Mouse (Mus musculus): Measurements from ENCODE around the gene Gm49387.

Gene Gm49387

DNA sequence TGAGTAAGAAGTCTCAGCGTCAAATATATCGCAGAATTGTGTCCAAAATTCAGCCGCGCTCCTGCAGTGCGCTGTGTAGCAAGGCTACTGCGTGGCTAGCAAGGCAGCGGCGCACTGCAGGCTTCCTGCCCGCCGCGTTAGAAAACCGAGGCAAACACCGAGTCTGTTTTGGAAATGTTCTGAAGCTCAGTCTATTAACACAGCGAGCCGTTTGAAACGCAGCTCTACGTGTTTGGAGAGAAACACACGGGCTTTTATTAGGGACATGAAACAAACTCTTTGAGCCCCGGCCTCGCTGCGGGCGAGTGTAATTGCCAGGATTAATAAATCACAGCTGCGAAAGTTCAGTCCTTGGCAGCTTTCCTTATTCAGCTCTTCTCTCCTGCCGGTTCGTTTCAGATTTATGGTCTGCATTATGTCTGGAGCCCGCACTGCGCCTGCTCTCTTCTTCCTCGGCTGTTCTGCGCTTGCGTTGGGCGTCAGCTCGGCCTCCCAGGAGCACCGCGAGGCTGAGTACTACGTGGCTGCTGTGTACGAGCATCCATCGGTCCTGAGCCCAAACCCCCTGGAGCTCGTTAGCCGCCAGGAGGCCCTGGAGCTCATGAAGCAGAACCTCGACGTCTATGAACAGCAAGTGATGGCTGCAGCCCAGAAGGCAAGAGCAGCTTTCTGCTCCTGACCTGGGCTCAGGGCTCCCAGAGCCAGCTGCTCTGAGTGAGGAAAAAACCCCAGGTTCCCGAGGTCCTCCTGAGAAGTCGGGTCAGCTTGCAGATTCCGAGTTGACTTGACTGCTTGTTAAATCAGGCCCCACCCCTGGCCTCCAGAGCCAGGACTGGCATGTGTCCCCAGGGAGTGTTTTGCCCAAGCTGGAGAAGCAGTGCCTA is 21.2 kb upstream of the Gm49387 start:
- DNase-seq (ENCODE audit: low spot score in 2 of 2): peak; percentile 83 to 86

DNA sequence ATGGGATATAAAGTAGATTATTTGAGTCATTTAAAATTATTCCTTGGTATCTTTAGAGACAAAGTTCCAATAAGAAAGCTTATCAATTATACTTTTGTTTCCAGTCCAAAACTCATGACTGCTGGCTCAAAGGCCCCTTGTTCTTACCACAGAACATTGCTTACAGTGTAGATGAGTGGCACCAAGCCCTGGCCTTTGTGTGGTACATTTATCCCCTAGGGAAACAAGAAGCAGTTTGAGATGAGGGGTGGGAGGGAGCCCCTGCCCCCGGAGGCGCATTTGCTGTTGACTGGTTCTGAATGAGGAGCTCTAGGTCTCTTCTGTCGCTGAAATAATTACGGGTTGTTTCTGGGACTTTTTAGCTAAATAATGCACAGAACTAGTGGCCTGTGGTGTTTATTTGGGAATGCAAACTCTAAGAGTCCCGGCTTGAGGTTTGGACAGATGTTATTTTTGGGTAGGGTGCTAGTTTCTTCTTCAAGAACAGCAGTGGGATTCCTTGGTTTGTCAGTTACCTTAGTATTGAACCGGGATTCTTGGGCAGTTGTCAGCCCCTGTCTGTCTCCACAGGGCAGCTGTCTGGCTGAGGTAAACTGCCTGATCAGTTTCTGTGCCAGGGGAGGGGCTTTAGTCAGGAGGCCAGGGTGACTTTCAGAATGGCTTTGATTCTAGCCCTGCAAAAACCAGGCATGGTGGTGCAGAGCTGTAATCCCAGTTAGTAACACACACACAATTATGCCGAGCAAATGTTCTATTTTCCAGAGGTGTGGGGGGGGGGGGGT is 19.8 kb upstream of the Gm49387 start:
- no peak for DNase-seq (ENCODE audit: low spot score in 2 of 2)

DNA sequence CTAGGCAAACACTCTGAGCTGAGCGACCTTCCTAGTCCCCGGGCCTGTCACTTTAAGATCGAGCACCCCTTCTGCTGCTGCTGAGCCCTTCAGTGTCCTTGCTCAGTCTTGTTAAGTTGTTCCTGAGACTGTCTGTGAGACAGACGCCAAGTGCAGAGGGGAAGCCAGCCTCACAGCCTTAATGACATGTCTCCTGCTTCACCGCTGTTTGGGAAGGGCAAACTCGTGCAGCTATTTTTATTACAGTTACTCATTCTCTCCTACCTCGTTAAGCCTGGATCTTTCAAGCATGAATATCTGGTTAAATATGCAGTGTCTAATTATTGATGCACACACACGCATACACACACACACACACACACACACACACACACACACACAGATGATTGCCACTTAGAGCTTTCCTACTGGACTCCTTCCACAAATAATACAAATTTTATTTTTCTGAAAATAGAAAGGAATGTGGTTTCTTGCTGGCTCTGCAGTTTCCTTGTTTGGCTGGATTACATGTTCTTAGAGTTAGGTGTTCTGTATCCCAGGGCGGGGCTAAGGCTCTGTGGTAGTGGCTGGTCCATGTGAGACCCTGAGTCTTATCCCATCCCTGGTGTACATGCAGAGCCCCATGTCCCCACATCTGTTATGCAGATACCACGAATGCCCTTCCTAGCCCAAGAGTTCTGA is 19.0 kb upstream of the Gm49387 start:
- DNase-seq (ENCODE audit: low spot score in 2 of 2): no peak

- no peak for DNase-seq (ENCODE audit: low spot score in 2 of 2)
Measured at GRCm38 (mm10) chr14:31658126-31658680, 17.5 kb upstream of the Gm49387 start.

- peak in 1 of 2 experiments; percentile 74 for DNase-seq (ENCODE audit: low spot score in 2 of 2)
Measured at GRCm38 (mm10) chr14:31656857-31657645, 16.4 kb upstream of the Gm49387 start.

- DNase-seq (ENCODE audit: low spot score in 2 of 2): no peak
Measured at GRCm38 (mm10) chr14:31656386-31656785, 15.7 kb upstream of the Gm49387 start.

- DNase-seq (ENCODE audit: low spot score in 2 of 2): no peak
Measured at GRCm38 (mm10) chr14:31655406-31655805, 14.7 kb upstream of the Gm49387 start.

GRCm38 (mm10) chr14:31654816-31655215 is 14.1 kb upstream of the Gm49387 start:
- DNase-seq (ENCODE audit: low spot score in 2 of 2): no peak

- no peak for DNase-seq (ENCODE audit: low spot score in 2 of 2)
Measured at GRCm38 (mm10) chr14:31653101-31653875, 12.6 kb upstream of the Gm49387 start.

- DNase-seq (ENCODE audit: low spot score in 2 of 2): no peak
Measured at GRCm38 (mm10) chr14:31652624-31653023, 11.9 kb upstream of the Gm49387 start.

GRCm38 (mm10) chr14:31652106-31652505 is 11.4 kb upstream of the Gm49387 start:
- DNase-seq (ENCODE audit: low spot score in 2 of 2): no peak

DNA sequence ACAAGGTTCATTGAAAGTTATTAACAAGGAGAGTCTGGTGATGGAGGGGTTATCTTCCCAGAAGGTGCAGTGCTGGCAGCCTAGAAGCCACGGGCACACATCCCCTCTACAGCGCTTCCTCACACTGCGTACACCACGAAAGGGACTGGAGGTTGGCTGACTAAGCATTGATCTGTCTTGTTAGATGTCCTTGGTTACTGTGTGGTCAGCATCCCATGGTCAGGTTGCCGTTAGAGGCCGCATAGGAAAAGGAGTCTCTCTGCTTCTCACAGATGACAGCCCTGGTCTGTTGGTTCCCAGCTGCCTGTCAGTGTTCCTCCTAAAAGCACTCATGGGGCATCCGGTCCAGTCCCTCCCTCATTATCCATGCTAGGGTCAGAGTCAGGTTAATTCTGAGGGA is 10.5 kb upstream of the Gm49387 start:
- no peak for DNase-seq (ENCODE audit: low spot score in 2 of 2)

DNA sequence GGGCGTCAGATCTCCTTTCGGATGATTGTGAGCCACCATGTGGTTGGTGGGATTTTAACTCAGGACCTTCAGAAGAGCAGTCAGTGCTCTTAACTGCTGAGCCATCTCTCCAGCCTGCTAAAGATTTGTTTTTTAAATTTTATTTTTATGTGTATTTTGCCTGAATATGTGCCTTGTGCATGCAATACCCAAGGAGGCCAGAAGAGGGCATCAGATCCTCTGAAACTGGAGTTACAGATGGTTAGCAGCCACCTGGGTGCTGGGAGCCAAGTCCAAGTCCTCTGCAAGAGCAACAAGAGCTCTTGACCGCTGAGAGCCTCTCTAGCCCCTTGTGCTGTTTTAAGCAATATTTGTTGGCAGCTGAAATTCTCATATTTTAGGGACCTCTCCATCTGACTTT is 9.7 kb upstream of the Gm49387 start:
- DNase-seq (ENCODE audit: low spot score in 2 of 2): no peak

DNA sequence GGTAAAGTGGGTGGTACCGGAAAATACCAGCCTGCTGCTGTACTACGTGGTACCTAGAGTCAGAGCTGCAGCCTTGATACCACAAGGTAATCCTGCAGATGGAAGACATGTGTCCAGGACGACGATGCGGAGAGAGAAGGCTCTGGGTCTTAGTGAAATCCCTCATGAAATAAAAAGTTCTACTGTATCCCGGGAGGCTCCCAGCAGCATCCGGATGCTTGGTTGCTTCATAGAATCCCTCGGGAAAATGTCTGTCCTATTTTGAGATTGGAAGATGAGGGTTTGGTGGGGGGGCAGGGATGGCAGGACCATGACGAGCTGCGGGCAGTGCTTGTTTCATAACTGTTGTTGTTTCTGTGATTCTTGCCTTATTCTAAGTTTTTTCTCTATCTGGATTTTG is 7.3 kb upstream of the Gm49387 start:
- no peak for DNase-seq (ENCODE audit: low spot score in 2 of 2)

- DNase-seq (ENCODE audit: low spot score in 2 of 2): no peak
Measured at GRCm38 (mm10) chr14:31645920-31646319, 5.2 kb upstream of the Gm49387 start.

- DNase-seq (ENCODE audit: low spot score in 2 of 2): no peak
Measured at GRCm38 (mm10) chr14:31644931-31645547, 4.4 kb upstream of the Gm49387 start.

DNA sequence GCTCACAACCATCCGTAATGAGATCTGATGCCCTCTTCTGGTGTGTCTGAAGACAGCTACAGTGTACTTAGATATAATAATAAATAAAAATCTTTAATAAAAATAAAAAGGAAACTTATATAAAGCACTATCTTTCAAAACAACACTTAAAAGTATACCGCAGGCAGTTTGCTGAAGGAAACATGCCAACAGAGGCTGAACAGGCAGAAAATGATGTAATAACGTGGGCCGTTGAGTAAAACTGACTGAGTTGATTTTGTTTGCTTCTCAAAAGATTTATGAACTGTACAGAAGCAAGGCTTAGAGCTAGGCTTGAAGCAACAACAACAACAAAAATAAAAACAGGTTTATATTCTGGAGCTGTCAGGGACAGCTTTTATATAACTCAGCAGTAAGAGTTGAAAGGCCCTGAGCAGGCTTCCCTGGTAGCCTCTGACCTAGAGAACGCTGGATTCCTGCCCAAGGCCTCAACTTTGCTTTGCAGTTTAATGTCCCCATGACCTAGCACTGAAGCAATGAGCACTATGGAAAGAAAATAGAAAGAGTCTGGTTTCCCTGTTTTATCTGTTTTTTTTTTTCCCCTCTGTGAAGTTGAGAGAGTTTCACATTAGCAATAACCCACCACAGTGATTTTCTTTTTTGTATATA is 3.6 kb upstream of the Gm49387 start:
- DNase-seq (ENCODE audit: low spot score in 2 of 2): no peak

GRCm38 (mm10) chr14:31641506-31642155 is 953 bp upstream of the Gm49387 start:
- DNase-seq (ENCODE audit: low spot score in 2 of 2): no peak

Data from frontal cortex, postnatal 10 days (tissue).